Mouse (Mus musculus) CD4-positive helper T cell, adult 2 months (primary cell): ENCODE measurements at regions not wholly inside any gene's neighbourhood (a gene's known extent, or its start where the extent isn't known, plus 50 kb on each side); places are given as distances from the start of the nearest gene placed in this dataset.
"Not testable (repeated sequence)": the region's sequence is repeated elsewhere in the genome, so short reads cannot be mapped to it uniquely, and the experiment has no call there.

Experiments
- DNase-seq: peaks from one replicate; pipeline ENCODE4 v3.0.0-alpha.2; 2012; ENCODE audit warnings: low read depth, missing footprints, low spot score

- DNase-seq: no peak
Observed at GRCm38 (mm10) chr10:126385644-126386043, 419.7 kb downstream of the Lrig3 start.

DNA sequence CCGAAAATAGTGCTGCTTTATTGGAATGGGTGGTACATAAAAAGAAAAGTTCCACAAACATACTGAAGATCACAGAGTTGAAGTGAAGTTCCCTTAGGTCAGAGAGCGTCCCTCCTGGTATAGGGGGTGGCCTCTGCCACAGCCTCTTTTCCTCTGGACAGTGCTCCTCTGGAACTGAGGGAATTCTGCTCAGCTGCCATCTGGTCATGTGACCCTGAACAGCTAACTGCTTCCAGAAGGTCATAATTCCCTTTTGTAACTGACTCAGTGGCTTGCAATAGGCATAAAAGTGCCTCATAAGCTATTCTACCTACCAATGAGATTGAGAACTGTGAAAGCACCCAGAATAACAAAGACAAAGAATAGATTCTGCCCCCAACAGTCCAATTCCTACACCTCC is 414.4 kb downstream of the Lrig3 start:
- no peak for DNase-seq

DNA sequence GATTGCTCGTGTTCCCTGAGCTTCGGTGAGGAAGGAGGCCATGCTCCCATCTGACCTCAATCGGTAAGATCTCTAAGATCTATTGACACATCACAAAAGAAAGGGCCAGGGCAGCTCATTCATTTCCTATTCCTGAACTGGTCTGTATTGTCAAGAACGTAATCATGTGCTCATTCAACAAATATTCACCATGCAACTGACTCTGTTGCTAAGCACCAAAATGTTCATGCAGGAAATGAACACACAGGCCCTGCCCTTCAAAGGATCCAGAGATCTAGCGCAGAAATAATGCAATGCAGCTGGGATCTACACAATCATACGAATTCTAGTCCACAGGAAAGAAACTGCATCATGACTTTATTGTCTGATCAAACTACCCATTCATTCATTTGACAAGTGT is 413.3 kb downstream of the Lrig3 start:
- no peak for DNase-seq

DNA sequence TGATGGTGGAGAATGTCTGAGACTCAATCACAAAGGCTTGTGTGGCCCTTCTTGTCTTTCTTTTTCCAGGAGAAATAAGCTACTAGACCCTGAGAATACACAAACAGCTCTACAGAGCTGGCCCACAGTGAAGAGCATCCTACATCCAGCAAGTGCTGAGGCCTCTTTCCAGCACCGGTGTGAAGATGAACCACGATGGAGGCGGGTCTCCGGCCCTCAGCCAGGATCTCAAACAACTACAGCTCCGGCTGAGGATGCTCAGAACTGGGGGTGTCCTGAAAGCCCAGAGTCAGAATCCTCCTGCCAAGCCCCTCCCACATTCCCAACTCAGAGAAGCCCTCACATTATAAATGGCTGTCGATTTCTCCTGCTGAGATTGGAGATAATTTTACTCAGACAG is 407.9 kb downstream of the Lrig3 start:
- no peak for DNase-seq

DNA sequence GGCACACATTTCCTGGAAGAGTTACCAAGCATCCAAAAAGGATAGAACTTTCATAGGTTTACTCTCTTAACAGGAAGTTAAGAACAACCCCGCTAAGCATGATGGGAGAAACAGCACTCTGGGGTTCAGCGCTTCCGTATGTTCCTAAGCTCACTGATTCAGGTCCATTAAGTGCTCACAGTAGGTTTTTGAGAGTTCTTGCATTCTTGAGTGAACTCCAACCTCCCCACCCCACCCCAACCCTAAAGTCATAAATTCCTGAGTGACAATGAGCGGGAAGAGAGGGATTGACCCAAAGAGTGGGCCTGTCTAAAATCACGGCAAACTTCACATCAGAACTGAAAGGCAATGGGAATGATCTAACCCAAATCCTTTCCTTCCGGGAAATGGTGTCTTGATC is 405.9 kb downstream of the Lrig3 start:
- DNase-seq: no peak

DNA sequence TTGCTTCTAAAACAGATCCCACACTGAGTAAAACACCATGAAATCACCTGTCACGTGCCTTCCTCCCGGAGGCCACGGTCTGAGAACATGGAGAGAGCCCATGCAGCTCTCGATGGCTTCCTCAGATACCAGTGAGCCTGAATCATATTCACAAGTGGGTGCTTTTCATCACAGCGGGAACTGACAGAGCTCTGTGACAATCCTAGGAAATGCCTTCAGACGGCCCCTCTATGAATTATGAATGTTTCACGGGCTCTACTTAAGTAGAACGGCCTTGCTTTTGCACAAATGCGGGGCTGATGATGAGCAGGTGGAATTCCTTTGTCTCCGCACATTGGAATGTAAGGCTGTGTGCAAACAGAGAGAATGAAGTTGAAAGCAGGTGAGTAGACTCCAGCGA is 383.1 kb downstream of the Lrig3 start:
- DNase-seq: no peak

DNA sequence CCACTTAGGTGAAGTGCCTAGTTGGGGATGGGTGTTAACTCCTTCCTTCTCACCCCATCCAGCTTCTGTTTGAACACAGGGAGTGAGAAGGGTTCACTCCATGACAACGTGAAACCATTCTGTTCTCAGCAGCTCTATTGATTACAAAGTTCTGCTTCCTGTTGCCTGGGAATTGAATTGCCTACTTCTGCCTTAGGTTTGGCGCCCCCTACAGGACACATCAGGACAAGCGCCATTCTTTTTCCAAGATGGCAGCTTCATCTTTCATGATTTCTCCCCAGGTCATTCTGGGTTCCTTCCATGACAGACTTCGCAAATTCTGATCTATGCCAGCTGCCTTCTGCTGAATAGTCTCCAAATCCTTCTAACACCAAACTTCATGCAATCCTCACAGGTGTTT is 371.5 kb downstream of the Lrig3 start:
- DNase-seq: no peak

GRCm38 (mm10) chr10:126333786-126334185 is 367.8 kb downstream of the Lrig3 start:
- no peak for DNase-seq

DNA sequence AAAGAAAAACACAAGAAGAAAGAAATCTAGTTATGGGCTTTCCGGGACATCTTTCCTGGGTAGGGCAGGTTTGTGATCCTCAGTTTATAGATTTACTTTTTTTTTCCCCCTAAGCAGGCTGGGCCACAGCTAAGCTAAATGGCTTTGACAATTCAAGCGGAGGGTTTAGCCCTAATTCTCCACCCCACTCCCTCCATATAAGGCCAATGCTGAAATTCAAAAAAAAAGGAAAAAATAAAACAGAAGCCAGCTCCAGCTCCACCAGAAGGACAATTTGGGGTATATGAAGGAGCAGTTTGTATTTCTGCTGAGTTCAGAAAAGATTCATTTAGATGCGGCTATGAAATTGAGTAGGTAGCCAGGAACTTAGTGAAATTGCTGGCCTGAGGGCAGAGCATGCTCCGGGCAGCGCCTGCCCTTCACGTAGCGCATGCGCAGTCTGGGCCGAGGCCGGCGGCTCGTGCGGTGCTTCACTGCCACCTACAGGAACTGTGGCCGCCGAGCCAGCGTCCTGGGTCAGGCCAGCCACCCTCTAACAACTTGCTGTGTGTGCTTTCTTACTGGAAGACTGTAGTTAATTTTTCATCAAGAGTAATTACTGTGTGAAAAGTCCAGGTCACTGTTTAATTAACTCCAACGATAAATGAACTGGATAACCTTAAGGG is 364.5 kb downstream of the Lrig3 start:
- no peak for DNase-seq

GRCm38 (mm10) chr10:126320831-126321230 is 354.9 kb downstream of the Lrig3 start:
- DNase-seq: no peak

DNA sequence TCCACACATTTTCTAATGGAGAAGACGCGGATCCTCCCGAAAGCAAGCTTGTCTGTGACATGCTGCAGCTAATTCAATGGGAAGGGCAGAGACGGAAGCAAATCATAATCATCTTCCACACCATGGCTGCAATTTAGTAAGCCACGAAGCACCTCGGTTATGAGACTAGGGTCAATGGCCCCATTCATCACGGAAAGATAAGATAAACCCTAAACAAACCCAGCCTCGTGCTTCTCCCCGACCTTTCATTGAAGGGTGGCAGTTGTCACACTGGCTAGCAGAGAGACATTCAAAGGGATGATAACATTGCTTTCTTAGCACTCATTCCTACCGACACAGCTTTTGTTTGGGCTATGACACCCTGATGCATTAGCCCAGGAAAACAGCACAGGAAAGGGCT is 353.8 kb downstream of the Lrig3 start:
- no peak for DNase-seq

- no peak for DNase-seq
Observed at GRCm38 (mm10) chr10:126299962-126300361, 334.0 kb downstream of the Lrig3 start.

DNA sequence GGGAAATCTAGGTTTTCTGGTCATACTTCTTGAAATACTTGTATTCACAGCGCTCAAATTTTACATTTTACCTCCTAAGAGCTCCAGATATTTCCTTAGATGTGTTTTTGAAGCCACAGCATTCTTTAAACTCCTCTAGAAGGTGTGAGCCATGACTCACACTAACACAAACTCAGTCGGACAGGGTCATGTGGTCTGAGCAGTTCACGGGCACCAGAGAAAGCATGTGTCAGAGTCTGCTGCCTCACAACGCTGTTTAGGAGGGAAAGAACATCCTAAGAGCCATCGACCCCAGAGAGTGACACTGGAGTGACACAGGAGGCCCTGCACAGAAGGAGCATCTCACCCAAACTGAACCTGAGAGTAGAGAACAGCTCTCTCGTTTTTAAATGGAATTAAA is 332.2 kb downstream of the Lrig3 start:
- DNase-seq: no peak

DNA sequence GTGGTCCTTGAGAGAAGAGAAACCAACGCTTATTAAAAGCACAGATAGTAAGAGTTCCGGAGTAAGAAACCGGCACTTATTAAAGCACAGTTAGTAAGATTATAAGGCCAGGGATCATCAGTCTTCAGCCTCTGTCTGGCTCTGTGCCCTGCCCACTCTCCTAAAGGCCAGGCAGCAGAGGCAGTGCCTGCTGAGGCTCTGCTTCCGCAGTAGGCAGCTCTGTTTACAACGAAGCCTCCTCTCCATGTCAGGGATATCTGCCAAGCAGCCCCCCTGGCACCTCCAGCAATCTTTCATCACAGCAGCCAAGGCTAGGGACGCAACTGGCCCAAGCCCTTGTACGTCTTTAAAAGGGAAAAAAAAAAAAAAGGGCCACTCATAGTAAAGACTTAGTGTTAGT is 329.9 kb downstream of the Lrig3 start:
- DNase-seq: no peak

DNA sequence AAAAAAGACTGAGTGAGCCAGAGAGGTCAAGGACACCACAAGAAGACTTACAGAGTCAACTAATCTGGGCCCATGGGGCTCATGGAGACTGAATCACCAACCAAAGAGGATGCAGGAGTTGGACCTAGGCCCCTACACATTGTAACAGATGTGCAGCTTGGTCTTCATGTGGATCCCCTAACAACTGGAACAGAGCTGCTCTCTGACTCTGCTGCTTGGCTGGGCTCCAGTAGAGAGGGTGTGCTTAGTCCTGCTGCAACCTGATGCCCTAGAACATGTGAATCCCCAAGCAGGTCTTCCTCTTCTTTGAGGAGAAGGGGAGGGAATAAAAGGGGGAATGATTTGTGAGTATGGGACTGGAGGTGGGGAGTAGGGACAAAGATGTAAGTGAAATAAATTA is 325.8 kb downstream of the Lrig3 start:
- no peak for DNase-seq

DNA sequence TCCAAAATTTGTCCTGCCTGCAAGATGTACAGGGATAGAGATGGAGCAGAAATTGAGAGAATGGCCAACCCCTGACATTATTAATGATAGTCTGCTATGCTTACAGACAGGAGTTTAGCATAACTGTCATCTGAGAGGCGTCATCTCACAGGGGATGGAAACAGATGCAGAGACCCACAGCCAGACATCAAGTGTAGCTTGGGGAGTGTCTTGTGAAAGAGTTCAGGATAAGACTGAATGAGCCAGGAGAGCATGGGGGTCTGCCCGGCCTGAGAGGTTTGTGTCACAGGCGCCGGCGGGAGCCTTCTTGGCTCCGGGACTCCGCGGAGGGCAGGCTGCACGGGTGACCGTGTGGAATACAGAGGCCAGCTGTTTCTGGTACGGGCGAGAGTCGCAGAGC is 319.1 kb downstream of the Lrig3 start:
- DNase-seq: not testable (repeated sequence)

- DNase-seq: no peak
Observed at GRCm38 (mm10) chr10:126270376-126270775, 304.4 kb downstream of the Lrig3 start.

GRCm38 (mm10) chr10:126267321-126267998 is 301.5 kb downstream of the Lrig3 start:
- DNase-seq: no peak

GRCm38 (mm10) chr10:126257171-126257570 is 291.2 kb downstream of the Lrig3 start:
- no peak for DNase-seq

DNA sequence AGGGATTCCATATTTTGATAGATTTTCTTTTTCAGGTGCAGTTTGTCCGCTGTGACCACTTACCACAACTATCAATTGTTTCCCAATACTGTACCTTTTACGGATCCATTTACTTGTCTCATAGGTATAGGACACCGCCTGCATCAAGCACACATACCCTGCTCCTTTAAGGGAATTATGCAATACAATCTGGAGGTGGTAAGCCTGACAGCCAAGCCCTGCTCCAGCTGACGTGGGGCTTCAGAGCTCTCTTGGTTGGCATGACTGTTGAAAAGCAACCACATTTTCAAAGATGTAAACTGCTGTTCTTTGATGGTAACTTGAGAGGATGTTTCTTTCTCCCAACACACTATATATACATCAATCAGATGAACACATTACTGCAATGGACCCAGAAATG is 288.2 kb downstream of the Lrig3 start:
- DNase-seq: no peak

DNA sequence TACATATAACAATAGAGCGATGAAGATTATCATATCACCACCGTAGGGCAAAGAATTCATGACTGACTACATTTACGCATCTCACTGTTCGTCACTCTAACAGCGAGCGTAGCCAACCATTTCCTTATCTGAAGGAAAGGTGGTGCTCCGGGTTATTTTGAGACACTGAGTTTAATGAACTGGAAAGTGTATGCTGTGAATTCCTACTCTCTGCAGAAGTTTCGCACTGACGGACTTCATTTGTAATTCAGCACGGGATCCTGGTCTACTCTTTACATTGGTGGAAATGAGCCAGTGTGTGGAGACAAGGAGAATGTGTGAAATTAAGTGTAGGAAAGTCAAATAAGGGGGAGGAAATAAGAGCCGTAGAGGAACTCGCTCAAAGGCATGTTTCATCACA is 283.2 kb downstream of the Lrig3 start:
- no peak for DNase-seq

GRCm38 (mm10) chr10:126243051-126243450 is 277.1 kb downstream of the Lrig3 start:
- DNase-seq: no peak

DNA sequence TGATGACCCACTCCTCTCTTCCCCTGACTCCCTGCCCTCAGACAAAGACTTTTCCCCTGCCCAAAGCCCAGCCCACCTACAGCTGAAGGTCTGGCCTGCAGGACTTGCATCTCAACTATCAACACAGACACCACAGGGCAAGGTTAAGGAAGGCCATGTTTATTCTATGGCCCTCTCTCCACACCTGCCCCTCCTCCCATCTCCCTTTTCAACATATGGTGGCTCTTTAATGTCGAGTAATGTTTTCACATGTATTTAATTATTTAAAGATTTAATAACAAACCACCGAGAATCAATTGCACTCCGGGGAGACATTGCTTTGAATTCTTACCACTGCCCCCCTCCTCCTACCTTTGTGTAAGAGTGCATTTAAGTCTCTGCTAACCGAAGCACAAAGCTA is 273.6 kb downstream of the Lrig3 start:
- DNase-seq: no peak
